Mouse (Mus musculus) retina, embryonic 14.5 days (tissue): ENCODE results near the gene Trim50.
A peak's percentile ranks its signal among the peaks of the same experiment; 100 is the strongest.
"Not testable (repeated sequence)": the region's sequence is repeated elsewhere in the genome, so short reads cannot be mapped to it uniquely, and the experiment has no call there.

Source experiments
- DNase-seq: peaks from one replicate; pipeline ENCODE4 v3.0.0-alpha.2; 2015; ENCODE audit warnings: low spot score

The Trim50 gene

GRCm38 (mm10) chr5:135352995-135353394 lies at the start of gene Trim50:
Gene Trim50 (plus strand): TSS chr5:135353295.
- no peak for DNase-seq

- DNase-seq: no peak
Observed at GRCm38 (mm10) chr5:135306321-135306965, 46.7 kb upstream of the Trim50 start.

- no peak for DNase-seq
Observed at GRCm38 (mm10) chr5:135316177-135316576, 36.9 kb upstream of the Trim50 start.

- no peak for DNase-seq
Observed at GRCm38 (mm10) chr5:135319856-135320255, 33.2 kb upstream of the Trim50 start.

GRCm38 (mm10) chr5:135322197-135322596 lies 30.9 kb upstream of the Trim50 start:
- no peak for DNase-seq

- DNase-seq: no peak
Observed at GRCm38 (mm10) chr5:135326121-135326659, 26.9 kb upstream of the Trim50 start.

DNA sequence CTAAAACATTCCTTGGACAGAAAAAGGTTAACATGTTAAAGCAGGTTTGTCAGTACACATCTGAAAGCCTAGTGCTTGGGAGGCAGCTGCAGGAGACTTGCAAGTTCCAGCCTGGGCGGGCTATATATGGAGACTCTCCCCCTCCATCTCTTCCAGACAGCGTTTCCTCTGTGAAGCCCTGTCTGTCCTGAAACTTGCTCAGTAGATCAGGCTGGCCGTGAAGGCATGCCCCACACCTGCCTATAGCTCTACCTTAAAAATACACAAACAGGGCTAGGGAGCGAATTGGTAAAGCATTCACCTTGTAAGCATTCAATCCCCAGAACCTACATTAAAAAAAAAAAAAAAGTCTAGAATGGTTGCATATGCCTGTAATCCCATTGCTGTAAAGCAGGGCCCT lies 23.6 kb upstream of the Trim50 start:
- no peak for DNase-seq

DNA sequence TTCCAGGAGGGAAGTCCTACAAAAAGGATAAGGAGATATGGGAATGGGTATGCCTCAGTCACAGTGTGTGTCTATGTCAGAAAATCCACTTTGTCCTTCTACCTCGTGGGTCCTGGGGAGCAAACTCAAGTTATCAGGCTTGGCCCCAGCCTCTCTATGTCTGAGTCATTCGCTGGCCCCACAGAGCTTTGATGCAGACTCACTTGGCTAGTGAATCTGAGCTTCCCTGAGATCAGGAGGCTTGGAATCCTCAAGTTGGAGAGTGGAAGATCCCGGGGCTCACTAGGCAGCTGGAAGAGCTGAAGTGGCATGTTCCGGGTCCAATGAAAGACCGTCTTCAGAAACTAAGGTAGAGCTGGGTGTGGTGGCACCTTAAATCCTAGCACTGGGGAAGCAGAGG lies 22.9 kb upstream of the Trim50 start:
- no peak for DNase-seq

DNA sequence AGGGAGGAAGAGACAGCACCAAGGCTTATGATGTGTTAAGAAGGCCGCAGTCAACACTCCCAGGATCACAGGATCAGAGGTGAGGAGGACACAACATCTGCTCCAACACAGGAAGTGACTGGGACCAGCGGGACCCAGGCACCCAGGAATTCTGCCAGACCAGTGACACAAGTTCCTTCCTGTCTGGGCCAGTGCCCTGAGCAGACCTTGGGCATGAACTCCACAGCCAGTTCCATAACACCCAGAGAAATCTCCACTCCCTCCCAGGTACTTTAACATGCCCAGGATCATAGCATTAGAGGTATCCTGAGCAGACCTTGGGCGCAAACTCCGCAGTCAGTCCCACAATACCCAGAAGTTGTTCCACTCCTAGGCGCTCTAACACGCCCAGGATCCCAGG lies 21.9 kb upstream of the Trim50 start:
- no peak for DNase-seq

DNA sequence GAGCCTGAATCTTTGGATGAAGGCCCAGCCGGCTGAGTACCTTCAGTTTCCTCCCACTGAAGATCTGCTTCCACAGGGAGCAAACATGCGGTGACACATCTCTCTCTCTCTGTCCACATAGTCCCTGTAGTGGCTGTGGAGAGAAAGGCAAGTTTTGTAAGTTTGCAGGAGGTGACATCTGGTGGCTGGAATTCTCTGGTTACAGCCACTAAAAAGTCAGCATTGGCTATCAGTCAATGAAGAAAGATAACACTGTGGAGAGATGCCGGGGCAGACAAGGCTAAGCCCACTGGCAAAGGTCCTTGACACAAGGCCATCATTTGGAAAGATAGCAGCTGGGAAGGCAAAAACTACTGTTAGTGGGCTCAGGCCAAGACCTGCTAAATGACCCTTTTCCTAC lies 15.5 kb upstream of the Trim50 start:
- no peak for DNase-seq

DNA sequence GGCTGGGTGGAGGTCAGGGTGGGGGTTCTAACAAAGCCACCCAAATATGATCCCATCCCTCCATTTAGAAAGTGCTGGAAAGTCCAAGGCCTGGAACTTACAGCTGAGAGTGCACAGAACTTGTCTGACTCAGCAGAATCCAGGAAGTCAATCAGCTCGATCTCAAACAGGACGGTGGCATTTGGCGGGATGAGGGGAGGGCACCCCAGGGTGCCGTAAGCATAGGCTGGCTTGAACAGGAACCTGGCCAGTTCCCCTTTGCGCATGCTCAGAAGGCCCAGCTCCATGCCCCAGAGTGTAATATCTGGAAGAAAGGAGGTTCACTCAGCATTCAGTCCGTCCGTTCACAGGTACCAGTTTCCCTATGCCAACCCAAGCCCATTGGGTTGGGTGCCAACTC lies 7.1 kb upstream of the Trim50 start:
- no peak for DNase-seq

DNA sequence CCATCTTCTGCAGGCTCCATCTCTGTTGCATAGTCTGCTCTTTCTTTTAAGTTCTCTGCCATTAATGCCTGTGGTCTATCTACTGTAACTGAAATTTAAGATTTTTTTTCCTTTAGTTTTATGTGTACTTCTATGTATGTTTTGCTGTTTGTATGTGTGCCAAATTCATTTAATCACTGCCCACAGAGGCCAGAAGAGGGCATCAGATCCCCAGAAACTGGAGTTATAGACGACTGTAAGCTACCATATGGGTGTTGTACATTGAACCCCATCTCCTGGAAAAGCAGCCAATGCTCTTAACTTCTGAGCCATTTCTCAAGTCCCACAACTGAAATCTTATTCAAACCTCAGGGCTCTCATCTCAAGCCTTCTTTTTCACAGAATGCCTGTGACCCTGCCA lies 6.7 kb upstream of the Trim50 start:
- no peak for DNase-seq

DNA sequence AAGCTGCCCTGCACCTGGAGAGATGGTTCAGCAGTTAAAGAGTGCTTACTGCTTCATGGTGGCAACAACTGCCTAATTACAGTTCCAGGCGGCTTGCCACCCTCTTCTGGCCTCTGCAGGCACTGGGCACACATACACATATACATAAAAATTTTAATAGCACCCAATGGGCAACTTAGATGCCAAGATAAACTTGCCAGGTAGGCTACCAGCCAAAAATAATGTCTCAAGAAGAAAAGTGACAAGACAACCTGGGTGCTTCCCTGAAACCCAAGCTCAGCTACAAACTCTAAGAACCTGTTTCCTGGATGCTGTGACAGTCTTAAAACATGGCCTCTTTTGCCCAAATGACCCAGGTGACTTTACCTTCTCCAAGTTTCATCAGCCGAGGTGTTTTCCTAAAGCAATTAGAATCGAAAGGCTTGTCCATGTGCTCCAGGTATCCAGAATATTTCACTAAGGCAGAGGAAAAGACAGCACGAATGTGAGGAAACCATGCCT lies 5.5 kb upstream of the Trim50 start:
- DNase-seq: no peak

DNA sequence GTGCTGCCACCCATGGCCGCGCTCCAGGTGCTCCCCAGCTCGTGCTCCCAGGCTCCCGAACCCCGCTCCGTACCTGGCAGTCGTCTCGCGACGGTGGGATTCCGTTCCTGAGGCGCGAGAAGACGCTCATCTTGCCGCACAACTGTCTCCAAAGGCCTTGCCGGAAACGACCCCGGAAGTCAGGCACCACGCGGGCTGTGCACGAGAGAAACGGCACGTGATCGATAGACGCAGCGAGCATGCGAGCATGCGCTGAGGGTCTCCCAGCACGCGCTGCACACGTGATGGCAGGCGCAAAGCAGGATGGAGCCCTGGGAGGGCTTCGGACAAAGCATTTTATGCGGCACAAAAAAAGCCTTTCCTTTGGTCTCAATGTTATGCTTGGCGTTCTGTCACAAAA lies 3.2 kb upstream of the Trim50 start, which contains the start of gene Fkbp6:
Gene Fkbp6 (minus strand): TSS at position 183 of the 400 bp plus-strand sequence.
- no peak for DNase-seq

DNA sequence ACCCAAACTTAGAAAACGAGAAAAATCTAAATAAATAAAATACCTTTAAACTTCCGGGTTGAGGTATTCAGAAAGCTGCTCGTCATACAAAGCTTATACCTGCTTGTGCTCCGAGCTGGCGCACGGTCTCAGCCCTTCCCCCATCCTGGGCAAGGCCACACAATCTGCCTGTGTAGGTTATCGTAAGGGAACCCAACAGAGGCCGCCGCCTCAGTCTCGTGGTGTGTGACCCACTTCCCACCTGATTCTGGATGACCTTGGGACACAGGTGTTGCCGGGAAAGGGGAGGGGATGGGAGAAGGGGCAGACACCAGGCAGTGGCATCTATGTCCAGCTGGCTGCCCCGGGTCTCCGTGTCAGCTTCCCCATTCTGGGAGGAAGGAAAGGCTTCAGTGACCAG lies 1.5 kb upstream of the Trim50 start:
- no peak for DNase-seq

DNA sequence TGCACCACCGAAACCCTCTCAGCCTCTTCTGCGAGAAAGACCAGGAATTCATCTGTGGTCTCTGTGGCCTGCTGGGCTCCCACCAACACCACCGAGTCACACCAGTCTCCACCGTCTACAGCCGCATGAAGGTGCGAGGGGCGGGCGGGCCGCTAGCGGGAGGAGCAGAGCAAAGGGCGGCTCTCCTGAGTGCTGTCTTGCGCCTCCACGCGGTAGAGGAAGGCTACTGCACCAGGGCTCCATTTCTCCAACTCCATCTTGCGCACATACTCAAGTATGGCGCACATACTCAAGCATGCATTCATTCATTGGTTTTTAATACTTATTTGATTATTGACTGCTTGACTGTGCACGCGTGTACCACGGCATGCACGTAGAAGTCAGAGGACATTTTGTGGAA lies 469 bp downstream of the Trim50 start:
- peak; percentile 56 for DNase-seq

- DNase-seq: no peak
Observed at GRCm38 (mm10) chr5:135356090-135356489, 3.0 kb downstream of the Trim50 start.

- no peak for DNase-seq
Observed at GRCm38 (mm10) chr5:135357556-135357955, 4.5 kb downstream of the Trim50 start.

- DNase-seq: no peak
Observed at GRCm38 (mm10) chr5:135359772-135360171, 6.7 kb downstream of the Trim50 start.

- no peak for DNase-seq
Observed at GRCm38 (mm10) chr5:135362572-135362971, 9.5 kb downstream of the Trim50 start.

DNA sequence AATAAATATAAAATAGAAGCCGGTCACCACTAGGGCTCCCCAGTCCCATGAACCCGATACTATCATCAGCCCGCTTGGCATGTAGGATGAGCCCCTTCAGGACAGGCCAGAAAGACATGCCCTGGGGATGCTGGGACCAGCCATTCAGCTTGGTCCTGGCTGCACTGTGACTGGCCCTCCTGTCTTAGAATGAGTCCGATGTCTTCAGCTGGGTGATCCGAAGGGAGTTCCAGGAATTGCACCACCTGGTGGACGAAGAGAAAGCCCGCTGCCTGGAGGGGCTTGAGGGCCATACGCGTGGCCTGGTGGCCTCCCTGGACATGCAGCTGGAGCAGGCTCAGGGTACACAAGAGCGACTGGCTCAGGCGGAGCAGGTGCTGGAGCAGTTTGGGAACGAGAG lies 10.4 kb downstream of the Trim50 start:
- DNase-seq: peak; percentile 77

GRCm38 (mm10) chr5:135367841-135368240 lies 14.7 kb downstream of the Trim50 start:
- DNase-seq: peak; percentile 56

DNA sequence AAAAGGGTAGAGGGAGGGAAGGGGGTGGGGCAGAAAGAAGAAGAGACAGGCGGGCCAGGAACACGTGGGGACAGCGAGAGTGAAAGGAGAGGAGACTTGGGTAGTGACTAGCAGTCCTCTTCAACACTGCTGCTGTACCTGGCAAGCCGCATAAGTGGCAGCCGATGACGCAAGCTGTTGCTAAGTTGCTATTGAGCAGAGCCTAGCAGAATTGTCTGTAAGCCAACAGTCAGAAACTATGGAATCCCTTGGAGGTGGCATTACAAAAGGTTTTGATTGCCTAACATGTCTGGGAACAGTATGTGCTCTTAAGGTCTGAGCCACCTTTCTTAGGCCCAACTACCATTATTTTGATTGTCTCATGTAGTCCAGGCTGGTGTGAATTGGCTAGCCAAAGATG lies 15.2 kb downstream of the Trim50 start:
- no peak for DNase-seq

- not testable (repeated sequence) for DNase-seq
Observed at GRCm38 (mm10) chr5:135369196-135369595, 16.1 kb downstream of the Trim50 start.
